Mouse (Mus musculus) heart, postnatal 14 days (tissue): ENCODE results near the gene L1cam. TPM values are rescaled to one million over a fixed set of nuclear protein-coding genes. Genes with fewer than 3 reads are reported as not detected.

Experiments
- DNase-seq, 2 experiments: peaks; one replicate each; pipeline ENCODE4 v3.0.0; 2021 to 2022
- intact Hi-C: fragments of 180-260 bp; cut with DNase I; formaldehyde crosslinking; loops from one replicate; pipeline ENCODE4 v1.15.1; 2025
- total RNA-seq, 2 experiments: library from RNA; stranded (reverse); gene quantifications; 2 replicates each; pipeline ENCODE4 v1.2.3; 2021

Gene L1cam
- total RNA-seq, 2 experiments from 2014 or later = 2.0 to 2.1 TPM

DNA sequence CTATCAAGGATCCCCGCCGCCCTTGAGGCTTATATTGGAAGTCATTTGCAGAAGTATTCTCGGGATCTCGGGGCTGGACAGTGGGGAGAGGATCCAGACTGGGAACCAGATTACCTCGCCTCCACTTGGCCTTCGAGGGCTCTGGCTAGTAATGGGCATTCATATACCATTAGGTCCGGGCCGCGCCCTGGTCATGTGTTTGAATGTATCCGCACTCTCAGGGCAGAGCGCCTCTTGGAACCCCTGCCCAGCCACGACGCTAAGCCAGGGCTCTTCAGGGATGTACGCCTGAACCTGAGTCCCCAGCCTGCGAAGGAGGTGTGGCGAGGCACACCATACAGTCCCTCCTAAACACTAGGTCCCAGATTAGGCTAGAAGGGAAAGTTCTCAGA lies 14.9 kb downstream of the L1cam start:
- intact Hi-C loops = no loop called here
- DNase-seq = no peak

- peak; percentile 8 to 14 for DNase-seq
- intact Hi-C loops = no loop called here
Measured at GRCm38 (mm10) chrX:73880194-73881035, 15.5 kb downstream of the L1cam start.

DNA sequence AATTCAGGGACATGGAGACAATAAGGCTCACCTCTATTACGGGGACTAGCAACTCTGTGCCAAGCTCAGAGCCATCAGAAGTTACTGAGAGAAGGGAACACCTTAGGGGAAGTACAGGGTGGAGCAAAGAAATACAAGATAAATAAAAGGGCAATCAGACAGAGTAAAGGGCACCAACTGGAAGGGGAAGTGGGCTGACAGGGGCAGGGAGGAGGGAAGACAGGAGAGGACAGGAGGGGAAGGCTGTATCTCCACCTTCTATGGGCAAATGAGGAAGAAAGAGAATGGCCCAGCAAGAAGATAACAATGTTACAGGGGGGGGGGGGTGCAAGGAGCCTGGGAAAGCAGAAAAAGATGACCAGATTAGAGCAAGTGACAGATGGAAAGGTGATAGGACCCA lies 18.9 kb downstream of the L1cam start:
- intact Hi-C loops = no loop called here
- no peak for DNase-seq

DNA sequence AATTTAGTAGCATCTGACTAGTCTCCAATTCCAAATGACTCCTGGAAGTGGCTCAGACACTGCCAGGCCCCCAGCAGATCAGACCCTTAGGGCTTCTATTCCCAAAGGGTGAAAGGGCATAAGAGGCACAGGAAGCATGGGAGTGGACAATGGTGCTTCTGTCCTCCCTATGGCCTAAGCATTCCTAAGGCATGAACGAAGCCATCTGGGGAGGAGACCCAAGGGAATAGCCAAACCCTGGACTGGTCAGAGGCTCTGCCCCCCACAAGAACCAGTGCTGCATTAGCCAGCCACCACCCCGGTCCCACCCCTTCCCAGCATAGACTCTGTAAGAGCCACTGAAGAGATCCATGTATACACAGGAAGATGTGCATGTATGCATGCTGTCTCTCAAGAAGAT lies 20.0 kb downstream of the L1cam start:
- DNase-seq = no peak
- intact Hi-C loops = no loop called here

DNA sequence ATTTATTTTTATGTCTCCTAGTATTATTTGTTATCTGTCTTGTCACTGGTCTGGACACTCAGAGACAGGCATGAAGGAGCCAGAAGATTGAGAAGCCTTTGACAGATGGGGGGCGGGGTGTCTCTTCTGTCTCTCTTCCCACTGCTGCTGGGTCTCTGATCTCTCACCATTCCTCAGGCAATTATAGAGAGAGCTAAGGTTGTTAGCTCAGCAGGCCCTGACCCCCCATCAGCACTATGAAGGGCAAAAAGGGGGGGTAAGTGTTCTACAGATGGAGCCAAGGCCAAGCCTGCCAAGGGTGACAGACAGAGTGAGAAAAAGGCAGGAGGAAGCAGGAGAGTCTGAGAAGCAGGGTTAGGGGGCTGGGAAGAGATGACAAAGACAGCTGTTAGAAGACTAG lies 23.9 kb downstream of the L1cam start:
- intact Hi-C loops = no loop called here
- no peak for DNase-seq

GRCm38 (mm10) chrX:73871474-73871873 lies 24.4 kb downstream of the L1cam start:
- intact Hi-C loops = no loop called here
- no peak for DNase-seq

DNA sequence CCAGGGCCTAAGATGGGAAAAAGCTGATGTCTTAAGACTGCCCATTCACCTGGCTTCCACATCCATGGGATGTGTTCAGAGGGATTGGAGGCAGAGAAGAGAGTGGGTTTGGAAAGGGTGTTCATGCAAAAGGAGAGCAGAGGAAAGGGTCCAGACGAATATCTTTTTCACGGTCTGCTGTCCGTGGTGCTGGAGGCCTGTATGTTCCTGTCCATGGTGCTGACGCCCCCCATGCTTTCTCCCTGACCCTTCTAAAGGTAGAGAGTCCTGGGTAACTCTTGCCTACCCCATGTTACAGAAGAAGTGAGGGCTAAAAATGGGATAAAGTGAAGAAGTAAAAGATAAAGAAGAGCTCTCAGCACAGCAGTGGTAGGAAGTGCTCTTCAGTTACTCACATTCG lies 26.6 kb downstream of the L1cam start:
- DNase-seq = peak; percentile 37 to 38
- intact Hi-C loops = no loop called here

GRCm38 (mm10) chrX:73867852-73868251 lies 28.1 kb downstream of the L1cam start:
- intact Hi-C loops = no loop called here
- DNase-seq = no peak

- no peak for DNase-seq
- intact Hi-C loops = no loop called here
Measured at GRCm38 (mm10) chrX:73867256-73867655, 28.6 kb downstream of the L1cam start.

DNA sequence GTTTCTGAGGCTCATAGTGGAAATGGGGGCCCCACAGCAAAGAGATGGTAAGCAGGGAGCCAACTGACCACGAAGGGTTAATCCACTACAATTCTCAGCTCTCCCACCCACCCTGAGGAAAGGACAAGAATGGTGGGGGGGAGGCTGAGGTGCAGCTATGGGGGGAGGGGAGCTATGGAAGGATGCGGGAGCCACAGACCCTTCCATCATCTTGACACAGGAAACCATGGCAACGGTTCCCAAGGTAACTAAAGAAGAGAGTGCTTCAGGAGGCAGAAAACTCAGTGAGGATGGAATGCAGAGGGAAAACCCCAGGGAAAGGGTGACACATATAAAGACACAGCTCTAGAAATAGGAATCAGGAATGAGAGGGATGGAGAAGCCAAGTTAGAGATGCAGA lies 31.2 kb downstream of the L1cam start:
- DNase-seq = no peak
- intact Hi-C loops = no loop called here

GRCm38 (mm10) chrX:73855087-73855408 lies 40.9 kb downstream of the L1cam start:
- intact Hi-C loops = no loop called here
- peak in 1 of 2 experiments; percentile 18 for DNase-seq

GRCm38 (mm10) chrX:73854326-73855086 lies 41.4 kb downstream of the L1cam start:
- intact Hi-C loops = no loop called here
- peak in 1 of 2 experiments; percentile 1 for DNase-seq

DNA sequence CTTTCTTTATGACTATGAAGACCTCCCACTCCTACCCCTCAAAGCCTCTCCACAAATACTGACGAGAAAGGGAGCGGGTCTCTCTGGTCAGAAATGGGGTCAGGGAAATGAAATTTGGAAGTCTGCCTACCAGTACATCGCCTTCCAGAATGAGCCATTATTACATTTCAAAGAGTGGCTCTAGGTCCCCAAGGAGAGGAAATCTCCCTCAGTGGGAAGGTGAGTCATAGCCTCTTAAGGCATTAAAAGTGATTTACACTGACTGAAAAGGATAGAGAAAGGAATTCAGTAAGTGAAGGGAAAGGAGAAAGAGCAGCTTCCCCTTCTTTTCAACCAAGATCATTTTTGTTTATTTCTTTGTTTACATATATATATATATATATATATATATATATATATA lies 59.2 kb downstream of the L1cam start:
- no peak for DNase-seq
- intact Hi-C loops = no loop called here

DNA sequence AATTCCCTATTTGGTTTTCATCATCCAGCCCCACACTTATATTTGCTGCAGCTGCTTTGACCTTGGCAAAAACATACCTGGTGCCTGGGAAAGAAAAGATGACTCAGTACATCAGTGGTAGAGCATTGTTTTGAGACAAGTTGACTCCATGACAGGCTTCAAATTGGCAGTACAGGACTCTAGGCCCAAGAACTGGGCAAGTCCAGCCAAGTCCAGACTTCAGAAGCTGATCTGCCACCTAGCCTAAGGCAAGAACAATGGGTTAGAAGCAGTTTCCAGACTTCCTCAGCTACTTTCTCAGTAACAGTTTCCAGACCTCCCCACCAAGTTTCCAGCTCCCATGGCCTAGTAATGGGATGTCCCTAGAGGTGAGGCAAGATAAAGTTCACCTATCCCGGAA lies 60.2 kb downstream of the L1cam start:
- no peak for DNase-seq
- intact Hi-C loops = no loop called here

DNA sequence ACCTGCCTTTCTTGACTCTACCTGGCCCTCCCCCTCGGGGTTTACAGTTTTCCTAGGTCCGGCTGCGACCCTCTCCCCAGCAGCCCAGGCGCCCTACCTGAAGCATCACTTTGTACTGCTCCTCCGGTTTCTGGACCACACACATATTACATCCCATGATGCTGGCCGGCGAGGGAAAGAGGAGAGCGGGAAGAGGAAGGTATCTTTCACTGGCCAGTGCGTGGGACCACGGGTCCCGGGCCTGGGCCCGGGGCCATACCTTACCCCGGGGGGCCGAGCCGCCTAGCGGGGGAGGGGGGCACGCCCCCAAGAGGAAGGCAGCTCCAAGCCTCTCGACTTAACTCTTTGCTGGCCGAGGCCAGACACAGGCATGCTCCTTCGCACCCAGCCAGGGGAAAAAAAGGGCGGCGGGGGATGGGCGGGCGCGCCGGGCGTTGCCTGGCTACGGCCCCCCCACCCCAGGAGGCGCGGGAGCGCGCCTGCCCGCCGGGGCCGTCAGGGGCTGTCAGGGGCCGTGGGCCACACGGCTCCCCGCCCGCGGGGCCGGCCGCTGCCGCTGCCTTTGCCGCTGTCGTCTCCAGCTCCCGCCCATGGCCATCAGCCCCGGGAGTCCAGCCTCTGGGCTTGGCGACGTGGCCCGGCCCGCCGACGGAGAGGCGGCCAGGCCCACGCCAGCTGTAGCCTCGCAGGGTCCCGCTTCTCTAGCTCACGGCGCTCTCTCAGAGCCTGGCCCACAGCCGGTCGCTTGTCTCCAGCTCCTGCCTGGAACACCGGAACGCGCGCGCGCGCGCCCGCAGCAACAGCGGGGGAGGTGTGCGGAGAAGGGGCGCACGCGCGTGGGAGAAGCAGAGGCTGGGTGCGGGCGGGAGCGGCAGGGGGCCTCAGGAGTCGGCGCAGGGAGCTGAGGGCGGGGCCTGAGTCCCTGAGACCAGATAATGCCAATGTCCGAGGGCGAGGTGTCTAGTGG lies 71.4 kb downstream of the L1cam start, which contains the start of gene Pdzd4:
TSS of gene Pdzd4 (minus strand) at position 785 of the 967 bp plus-strand sequence.
- intact Hi-C loops = no loop called here

GRCm38 (mm10) chrX:73823747-73824146 lies 72.2 kb downstream of the L1cam start:
- no peak for DNase-seq
- intact Hi-C loops = no loop called here

More for the DNA sequence above, 71.4 kb downstream of the L1cam start, which contains the start of gene Pdzd4:
- peak; percentile 56 for DNase-seq

DNA sequence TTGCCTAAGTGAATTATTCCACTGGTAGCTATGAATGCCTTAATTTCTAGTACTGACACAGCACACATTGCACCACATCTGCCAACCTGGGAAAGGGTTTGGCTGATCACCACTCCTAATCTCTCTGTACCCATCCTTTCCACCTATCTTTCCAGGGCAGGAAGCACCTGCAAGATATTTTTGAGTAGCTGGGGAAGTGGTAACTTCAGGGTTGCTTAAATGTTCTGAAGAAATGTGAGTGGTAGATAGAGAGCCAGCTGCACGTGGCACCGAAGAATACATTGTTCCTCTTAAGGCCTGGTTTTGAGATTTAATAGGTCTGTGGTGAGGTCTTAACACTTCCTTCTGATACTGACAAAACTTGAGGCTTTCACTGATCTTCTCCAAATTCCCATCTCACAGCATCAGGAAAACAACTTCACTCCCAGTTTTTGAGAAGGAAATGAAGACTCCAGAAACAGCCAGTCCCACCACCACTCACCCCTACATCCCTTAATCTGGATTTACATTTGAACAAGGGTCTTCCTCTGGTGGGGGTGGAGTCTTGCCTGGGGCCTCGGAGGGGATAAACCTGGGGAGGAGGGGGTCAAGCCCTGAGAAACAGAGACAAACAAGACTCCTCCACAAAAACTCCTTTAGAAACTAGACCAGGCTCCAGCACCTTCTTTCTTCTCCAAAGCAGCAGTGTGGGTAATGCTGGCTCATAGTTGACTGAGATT lies 79.2 kb downstream of the L1cam start:
- no peak for DNase-seq
- intact Hi-C loops = no loop called here

GRCm38 (mm10) chrX:73815072-73815471 lies 80.8 kb downstream of the L1cam start:
- intact Hi-C loops = no loop called here

DNA sequence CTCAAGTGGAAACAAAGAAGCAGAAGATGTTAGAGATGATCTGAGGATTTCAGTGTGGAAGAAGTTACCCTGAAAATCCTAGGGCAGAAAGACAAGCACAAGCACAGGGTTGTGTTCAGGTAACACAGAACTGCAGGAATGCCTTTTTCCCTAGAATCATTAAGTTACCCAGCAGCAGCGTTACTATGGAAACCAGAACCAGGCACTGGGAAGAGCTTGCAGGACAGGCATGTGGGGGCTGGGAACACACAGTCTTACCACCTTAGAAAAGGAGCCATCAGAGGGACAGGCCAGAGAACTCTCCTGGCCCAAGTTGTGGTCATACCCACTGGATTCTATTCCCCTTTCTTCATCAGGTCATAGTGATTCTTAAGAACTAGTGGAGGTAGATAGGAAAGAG lies 90.1 kb downstream of the L1cam start:
- no peak for DNase-seq
- intact Hi-C loops = no loop called here

More at GRCm38 (mm10) chrX:73815072-73815471, 80.8 kb downstream of the L1cam start:
- DNase-seq = no peak
